Mouse (Mus musculus) layer of hippocampus, adult 9-11 months (tissue): ENCODE measurements at regions not wholly inside any gene's neighbourhood (a gene's known extent, or its start where the extent isn't known, plus 50 kb on each side); places are given as distances from the start of the nearest gene placed in this dataset.
"Not testable (repeated sequence)": the region's sequence is repeated elsewhere in the genome, so short reads cannot be mapped to it uniquely, and the experiment has no call there.

ENCODE experiments used
- DNase-seq: peaks from one replicate; pipeline ENCODE4 v3.0.0; 2022

GRCm38 (mm10) chr15:90400326-90401280, 176.5 kb downstream of the Alg10b start:
- no peak for DNase-seq

GRCm38 (mm10) chr15:90420776-90421175, 196.7 kb downstream of the Alg10b start:
- no peak for DNase-seq

DNA sequence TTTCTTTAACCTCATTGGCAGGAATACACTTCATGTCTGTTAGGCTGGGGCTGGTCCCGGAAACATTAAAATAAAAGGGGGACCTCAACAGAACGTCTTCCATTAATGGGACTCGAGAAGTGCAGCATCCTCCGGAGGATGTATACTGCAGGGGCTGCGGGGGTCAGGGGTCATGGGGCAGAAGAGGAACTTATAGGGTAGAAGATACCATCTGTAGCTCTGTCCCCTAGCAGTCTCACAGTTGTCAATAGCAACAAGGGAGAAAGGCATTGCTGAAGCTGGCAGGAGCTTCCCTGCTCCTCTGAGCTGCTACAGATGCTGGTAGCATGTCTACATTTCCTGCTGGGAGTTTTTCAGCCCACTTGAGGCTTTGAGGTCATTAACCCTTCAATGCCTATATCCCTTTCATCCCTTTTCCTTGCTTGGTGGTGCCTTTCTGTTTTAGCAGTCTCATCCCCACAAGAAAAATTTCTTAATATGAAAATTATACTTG, 198.1 kb downstream of the Alg10b start:
- no peak for DNase-seq

GRCm38 (mm10) chr15:90431048-90431447, 206.9 kb downstream of the Alg10b start:
- not testable (repeated sequence) for DNase-seq

GRCm38 (mm10) chr15:90432154-90432553, 208.0 kb downstream of the Alg10b start:
- DNase-seq: no peak

- DNase-seq: no peak
Observed at GRCm38 (mm10) chr15:90435286-90435685, 211.2 kb downstream of the Alg10b start.
